8 mouse cellular contexts compared by ENCODE assay signal in genomic region chr5:142877337-142878280, GRCm38 (mm10). TPM values are rescaled to one million over a fixed set of nuclear protein-coding genes. Genes with fewer than 3 reads are reported as not detected.
A peak's percentile ranks its signal among the peaks of the same experiment; 100 is the strongest.
DNase-seq lines count a peak whose midpoint lies in the region; ATAC-seq and TF ChIP-seq lines count a peak whose summit lies in the region.

No protein-coding gene starts in this region.

- H3ac ChIP-seq in C2C12 (ENCODE audit: control insufficient read depth, insufficient read length, low read depth) (no peak overlapping the region), myocyte (ENCODE audit: control insufficient read depth, insufficient read length) (no peak overlapping the region)

- ATAC-seq in heart, embryonic 12.5 days (ENCODE audit: insufficient number of reproducible peaks, low FRiP score): peak; percentile 19
- ATAC-seq in kidney, postnatal 0 days (replicated peaks; ENCODE audit: low FRiP score, low read depth): peak; percentile 60

- TF ChIP-seq CTCF in C2C12 (IDR thresholded peaks at IDR 0.05; ENCODE audit: control insufficient read depth, insufficient read depth, insufficient read length): peak; percentile 98
- peak; percentile 81 for TF ChIP-seq CTCF in bone marrow macrophage, adult 2 months (IDR thresholded peaks at IDR 0.05; ENCODE audit: low read depth, low read length)
- TF ChIP-seq CTCF in embryonic fibroblast, embryonic 13.5 days (IDR thresholded peaks at IDR 0.05; ENCODE audit: borderline replicate concordance, insufficient read depth, low read length): peak; percentile 98
- peak; percentile 98 for TF ChIP-seq CTCF in kidney, postnatal 0 days (IDR thresholded peaks at IDR 0.05; ENCODE audit: low read depth)
- peak; percentile 96 for TF ChIP-seq CTCF in liver, adult 2 months (IDR thresholded peaks at IDR 0.05; ENCODE audit: low read depth, low read length)

- H3K9me3 ChIP-seq in heart, embryonic 12.5 days (replicated peaks): no peaks in the 10 kb centered on the region
- H3K9me3 ChIP-seq in kidney, postnatal 0 days (replicated peaks; ENCODE audit: low read length): no peaks in the 10 kb centered on the region

- H3K4me3 ChIP-seq in C2C12 (ENCODE audit: insufficient read depth, poor library complexity, severe bottlenecking) (no peak overlapping the region), myocyte (no peak overlapping the region)
- H3K4me3 ChIP-seq in bone marrow macrophage, adult 2 months (ENCODE audit: insufficient read depth, low read length): no peak overlapping the region
- no peak overlapping the region for H3K4me3 ChIP-seq in embryonic fibroblast, embryonic 13.5 days (ENCODE audit: insufficient read depth, low read length)
- H3K4me3 ChIP-seq in heart, embryonic 12.5 days: no peak overlapping the region
- H3K4me3 ChIP-seq in kidney, postnatal 0 days (replicated peaks; ENCODE audit: low read depth, low read length): no peak overlapping the region
- no peak overlapping the region for H3K4me3 ChIP-seq in liver, adult 2 months (ENCODE audit: insufficient read depth, low read depth, low read length)

- H3K27me3 ChIP-seq in C2C12 (ENCODE audit: control insufficient read depth, insufficient read depth, insufficient read length) (no peaks in the 10 kb centered on the region), myocyte (ENCODE audit: control insufficient read depth, insufficient read depth, insufficient read length) (no peaks in the 10 kb centered on the region)
- no peaks in the 10 kb centered on the region for H3K27me3 ChIP-seq in heart, embryonic 12.5 days (replicated peaks)
- no peaks in the 10 kb centered on the region for H3K27me3 ChIP-seq in kidney, postnatal 0 days (ENCODE audit: insufficient read depth, low read length)
- H3K27me3 ChIP-seq in liver, adult 2 months (ENCODE audit: control insufficient read depth, insufficient read depth, low read length): no peaks in the 10 kb centered on the region

- no peaks in the 10 kb centered on the region for H3K79me2 ChIP-seq in C2C12 (ENCODE audit: control insufficient read depth, insufficient read depth)
- no peaks in the 10 kb centered on the region for H3K79me2 ChIP-seq in liver, adult 2 months (ENCODE audit: control insufficient read depth, insufficient read depth, low read length)
- H3K79me2 ChIP-seq in myocyte (ENCODE audit: control insufficient read depth, insufficient read depth): no peaks in the 10 kb centered on the region

- H3K79me3 ChIP-seq in C2C12 (ENCODE audit: low read depth): peaks cover 2% of the 10 kb centered on the region

- DNase-seq in kidney, postnatal 0 days (ENCODE audit: low spot score): peak; percentile 88
- DNase-seq in liver, adult 2 months (ENCODE audit: extremely low read depth, low read depth, low spot score): peak; percentile 29
- peak; percentile 81 to 82 for DNase-seq in spleen, postnatal 36 days (ENCODE audit: low spot score in 2 of 2)

- no peak for TF ChIP-seq POLR2A in bone marrow macrophage, adult 2 months (IDR thresholded peaks at IDR 0.05; ENCODE audit: borderline replicate concordance, low read depth, low read length)
- TF ChIP-seq POLR2A in embryonic fibroblast, embryonic 13.5 days (IDR thresholded peaks at IDR 0.05; ENCODE audit: low read depth, low read length): no peak
- no peak for TF ChIP-seq POLR2A in liver, adult 2 months (IDR thresholded peaks at IDR 0.05; ENCODE audit: extremely low read depth, insufficient read depth, low read length)
- TF ChIP-seq POLR2A in myocyte (IDR thresholded peaks at IDR 0.05; ENCODE audit: insufficient read length, low read depth): no peak

- no peak overlapping the region for H3K9ac ChIP-seq in heart, embryonic 12.5 days
- no peak overlapping the region for H3K9ac ChIP-seq in kidney, postnatal 0 days (ENCODE audit: low read depth, low read length)
- no peak overlapping the region for H3K9ac ChIP-seq in liver, adult 2 months (ENCODE audit: low read depth, low read length)

- H3K27ac ChIP-seq in bone marrow macrophage, adult 2 months (ENCODE audit: insufficient read depth, low read depth, low read length): no peak overlapping the region
- H3K27ac ChIP-seq in embryonic fibroblast, embryonic 13.5 days (ENCODE audit: insufficient read depth, low read length): no peak overlapping the region
- no peak overlapping the region for H3K27ac ChIP-seq in heart, embryonic 12.5 days (ENCODE audit: poor library complexity, severe bottlenecking)
- H3K27ac ChIP-seq in kidney, postnatal 0 days: no peak overlapping the region
- no peak overlapping the region for H3K27ac ChIP-seq in liver, adult 2 months (replicated peaks; ENCODE audit: insufficient read depth, low read depth, low read length)

- no peak overlapping the region for H3K4me2 ChIP-seq in heart, embryonic 12.5 days
- no peak overlapping the region for H3K4me2 ChIP-seq in kidney, postnatal 0 days (ENCODE audit: low read length)
- H3K4me2 ChIP-seq in myocyte (ENCODE audit: low read depth): no peak overlapping the region

- peaks cover 42% of the 10 kb centered on the region for H3K36me3 ChIP-seq in C2C12 (ENCODE audit: control insufficient read depth, insufficient read depth)
- H3K36me3 ChIP-seq in heart, embryonic 12.5 days: peaks cover 47% of the 10 kb centered on the region
- peaks cover 16% of the 10 kb centered on the region; the same call in 1 of the 2 replicates for H3K36me3 ChIP-seq in kidney, postnatal 0 days (ENCODE audit: insufficient read depth, low read length)
- H3K36me3 ChIP-seq in liver, adult 2 months (ENCODE audit: control insufficient read depth, insufficient read depth, low read length): no peaks in the 10 kb centered on the region
- peaks cover 5% of the 10 kb centered on the region for H3K36me3 ChIP-seq in myocyte (ENCODE audit: control insufficient read depth, insufficient read depth)

- H3K4me1 ChIP-seq in bone marrow macrophage, adult 2 months (ENCODE audit: control insufficient read depth, insufficient read depth, low read length): no peaks in the 10 kb centered on the region
- 0 out of 2 replicates have a peak, but pooled peaks cover 4% of the 10 kb centered on the region for H3K4me1 ChIP-seq in embryonic fibroblast, embryonic 13.5 days (ENCODE audit: control insufficient read depth, insufficient read depth, low read length)
- peaks cover 29% of the 10 kb centered on the region for H3K4me1 ChIP-seq in heart, embryonic 12.5 days (replicated peaks)
- H3K4me1 ChIP-seq in kidney, postnatal 0 days (replicated peaks; ENCODE audit: insufficient read depth, low read length): peaks cover 10% of the 10 kb centered on the region; the same call in 1 of the 2 replicates
- H3K4me1 ChIP-seq in liver, adult 2 months (ENCODE audit: control insufficient read depth, insufficient read depth, low read length): no peaks in the 10 kb centered on the region

- 29% methylated on average over 11 of the region's 11 CpGs for WGBS in heart, embryonic 12.5 days
- WGBS in kidney, postnatal 0 days: 27% methylated on average over 11 of the region's 11 CpGs
- WGBS in liver, adult 2 months: 33% methylated on average over 11 of the region's 11 CpGs

TF ChIP-seq in C2C12, 6 proteins besides CTCF, POLR2A, EP300 and RAD21:
- TF ChIP-seq MAX (IDR thresholded peaks at IDR 0.05): no peak
TF ChIP-seq in C2C12: peak in this region for 0.

TF ChIP-seq in myocyte, 11 proteins besides CTCF, POLR2A, EP300 and RAD21:
- no peak for TF ChIP-seq USF1 (IDR thresholded peaks at IDR 0.05; ENCODE audit: low read depth)
- no peak for TF ChIP-seq TCF12 (IDR thresholded peaks at IDR 0.05; ENCODE audit: insufficient read depth, poor library complexity, severe bottlenecking)
- TF ChIP-seq SRF (IDR thresholded peaks at IDR 0.05; ENCODE audit: control insufficient read depth, insufficient read length, low read depth): no peak
- no peak for TF ChIP-seq CEBPB (IDR thresholded peaks at IDR 0.05; ENCODE audit: insufficient read depth, poor library complexity, severe bottlenecking)
- TF ChIP-seq POLR2AphosphoS2 (IDR thresholded peaks at IDR 0.05; ENCODE audit: insufficient read length, low read depth): peak; percentile 10
- TF ChIP-seq TCF3 (IDR thresholded peaks at IDR 0.05; ENCODE audit: insufficient read length, low read depth): no peak
- no peak for TF ChIP-seq MAX (IDR thresholded peaks at IDR 0.05; ENCODE audit: low read depth)
- no peak for TF ChIP-seq REST (IDR thresholded peaks at IDR 0.05; ENCODE audit: insufficient read depth, insufficient read length)
- peak; percentile 20 to 89 (median 75) for TF ChIP-seq MYOG (IDR thresholded peaks at IDR 0.05; ENCODE audit: control insufficient read depth in 1 of 3, insufficient read depth in 1 of 3, insufficient read length in 2 of 3, low read depth in 2 of 3)
- TF ChIP-seq MYOD1 (IDR thresholded peaks at IDR 0.05; ENCODE audit: control insufficient read depth in 1 of 3, insufficient read length in 2 of 3, low read depth in 2 of 3): peak in 2 of 3 experiments; percentile 69 to 82
TF ChIP-seq in myocyte: peak in this region for 3.

RNA-seq across cellular contexts. Expression of gene Fbxl18, which starts 17.6 kb away (rescaled TPM):
- polyA plus RNA-seq in C2C12 (2012; fragmentation: generic; extraction: Trizol): 9.5 TPM
- 9.0 and 12.5 TPM in 2 replicates for polyA plus RNA-seq in bone marrow macrophage, adult 2 months (2012; ENCODE audit: insufficient read depth, insufficient read length, missing spikeins)
- 8.7 and 8.8 TPM in 2 replicates for polyA plus RNA-seq in embryonic fibroblast, embryonic 13.5 days (2011; ENCODE audit: insufficient read length, low read depth, missing spikeins)
- 11.5 and 12.9 TPM in 2 replicates for polyA plus RNA-seq in heart, embryonic 12.5 days (2016; fragmentation: Nextera tagmentation; extraction: Ambion mirVana)
- polyA plus RNA-seq in kidney, postnatal 0 days (2015; fragmentation: Nextera tagmentation; extraction: Ambion mirVana): 9.6 and 9.9 TPM in 2 replicates
- 1.5 and 2.4 TPM in 2 replicates for total RNA-seq in liver, adult 2 months (2014; rRNA removed)
- 9.3 and 10.6 TPM in 2 replicates for polyA plus RNA-seq in liver, adult 2 months (2012; rRNA removed)
- polyA plus RNA-seq in myocyte (2012; fragmentation: generic; extraction: Trizol): 7.6 TPM

RNA-seq across cellular contexts. Expression of gene Actb, which starts 28.9 kb away (rescaled TPM):
- polyA plus RNA-seq in C2C12 (2012; fragmentation: generic; extraction: Trizol) (6,665 TPM), myocyte (2012; fragmentation: generic; extraction: Trizol) (2,198 TPM)
- polyA plus RNA-seq in bone marrow macrophage, adult 2 months (2012; ENCODE audit: insufficient read depth, insufficient read length, missing spikeins): 8,885 and 10,895 TPM in 2 replicates
- 7,994 and 9,776 TPM in 2 replicates for polyA plus RNA-seq in embryonic fibroblast, embryonic 13.5 days (2011; ENCODE audit: insufficient read length, low read depth, missing spikeins)
- polyA plus RNA-seq in heart, embryonic 12.5 days (2016; fragmentation: Nextera tagmentation; extraction: Ambion mirVana): 6,292 and 6,382 TPM in 2 replicates
- 14,836 and 15,514 TPM in 2 replicates for polyA plus RNA-seq in kidney, postnatal 0 days (2015; fragmentation: Nextera tagmentation; extraction: Ambion mirVana)
- total RNA-seq in liver, adult 2 months (2014; rRNA removed): 726 and 988 TPM in 2 replicates
- polyA plus RNA-seq in liver, adult 2 months (2012; rRNA removed): 1,363 and 1,398 TPM in 2 replicates

Comparison
In these comparisons a context has a peak if more than half of its experiments do, and no peak if none do; other contexts are left out.
1. DNase-seq: peak in every context shown above with its lines; median percentile 88 in kidney, postnatal 0 days; 82 in spleen, postnatal 36 days; 29 in liver, adult 2 months.